Comparison of ENCODE assay signal across 21 mouse cellular contexts in genomic region chr10:99681932-99682331, GRCm38 (mm10).
DNase-seq lines count a peak whose midpoint lies in the region; ATAC-seq and TF ChIP-seq lines count a peak whose summit lies in the region.
"Had no signal": no experiment of that assay in that cellular context is flagged by ENCODE, and none has a peak within 500 bp of the region (broad histone marks: within the 10 kb centered on the region; RNA-seq: fewer than 3 reads in every experiment).

No protein-coding gene starts in this region.

- H3K9ac ChIP-seq in forebrain, embryonic 12.5 days = no peak overlapping the region
- no peak overlapping the region for H3K9ac ChIP-seq in midbrain, embryonic 11.5 days (ENCODE audit: low read length)
- H3K9ac ChIP-seq in midbrain, postnatal 0 days (replicated peaks; ENCODE audit: low read length, poor library complexity, severe bottlenecking) = no peak overlapping the region
- H3K9ac ChIP-seq in hindbrain, embryonic 16.5 days (ENCODE audit: low read depth, low read length) = no peak overlapping the region
- H3K9ac ChIP-seq in intestine, postnatal 0 days (ENCODE audit: low read depth, low read length) = no peak overlapping the region
- H3K9ac ChIP-seq: limb, embryonic 15.5 days; liver, embryonic 15.5 days; neural tube, embryonic 13.5 days had no signal

- 57% methylated on average over 4 of the region's 4 CpGs for WGBS in forebrain, embryonic 10.5 days
- 33% methylated on average over 4 of the region's 4 CpGs for WGBS in forebrain, embryonic 12.5 days
- WGBS in midbrain, embryonic 11.5 days = 43% methylated on average over 4 of the region's 4 CpGs
- 42% methylated on average over 4 of the region's 4 CpGs for WGBS in midbrain, postnatal 0 days
- 50% methylated on average over 4 of the region's 4 CpGs for WGBS in hindbrain, embryonic 16.5 days
- WGBS in intestine, postnatal 0 days = 80% methylated on average over 4 of the region's 4 CpGs

- no peaks in the 10 kb centered on the region for H3K9me3 ChIP-seq in forebrain, embryonic 10.5 days
- no peaks in the 10 kb centered on the region for H3K9me3 ChIP-seq in forebrain, embryonic 12.5 days
- H3K9me3 ChIP-seq in midbrain, embryonic 11.5 days (ENCODE audit: control insufficient read depth, low read length) = no peaks in the 10 kb centered on the region
- no peaks in the 10 kb centered on the region for H3K9me3 ChIP-seq in midbrain, postnatal 0 days (ENCODE audit: low read length)
- no peaks in the 10 kb centered on the region for H3K9me3 ChIP-seq in hindbrain, embryonic 16.5 days (ENCODE audit: control insufficient read depth, low read length)
- no peaks in the 10 kb centered on the region for H3K9me3 ChIP-seq in intestine, postnatal 0 days (ENCODE audit: control insufficient read depth)
- H3K9me3 ChIP-seq: heart, embryonic 10.5 days; limb, embryonic 15.5 days; liver, embryonic 15.5 days; neural tube, embryonic 13.5 days had no signal

- 0 out of 2 replicates have a peak overlapping the region, but pooled peaks have one; percentile 30 for H3K27ac ChIP-seq in forebrain, embryonic 10.5 days
- H3K27ac ChIP-seq in forebrain, embryonic 12.5 days = no peak overlapping the region
- no peak overlapping the region for H3K27ac ChIP-seq in midbrain, embryonic 11.5 days (ENCODE audit: low read depth, low read length)
- no peak overlapping the region for H3K27ac ChIP-seq in midbrain, postnatal 0 days (ENCODE audit: low read depth, low read length)
- no peak overlapping the region for H3K27ac ChIP-seq in hindbrain, embryonic 16.5 days (ENCODE audit: low read depth, low read length)
- H3K27ac ChIP-seq in intestine, postnatal 0 days (ENCODE audit: low read depth, low read length) = no peak overlapping the region
- H3K27ac ChIP-seq: heart, embryonic 10.5 days; layer of hippocampus, adult 2 months; limb, embryonic 15.5 days; liver, embryonic 15.5 days; neural tube, embryonic 13.5 days had no signal

- peaks cover 36% of the 10 kb centered on the region for H3K4me1 ChIP-seq in forebrain, embryonic 10.5 days
- H3K4me1 ChIP-seq in forebrain, embryonic 12.5 days = peaks cover 16% of the 10 kb centered on the region; the same call in 1 of the 2 replicates
- no peaks in the 10 kb centered on the region for H3K4me1 ChIP-seq in midbrain, embryonic 11.5 days (ENCODE audit: control insufficient read depth, insufficient read depth, low read length)
- no peaks in the 10 kb centered on the region for H3K4me1 ChIP-seq in midbrain, postnatal 0 days (ENCODE audit: insufficient read depth, low read length)
- no peaks in the 10 kb centered on the region for H3K4me1 ChIP-seq in hindbrain, embryonic 16.5 days (ENCODE audit: control insufficient read depth, insufficient read depth, low read depth, low read length)
- H3K4me1 ChIP-seq in intestine, postnatal 0 days (replicated peaks; ENCODE audit: control insufficient read depth, insufficient read depth, low read length) = no peaks in the 10 kb centered on the region
- H3K4me1 ChIP-seq: heart, embryonic 10.5 days; limb, embryonic 15.5 days; liver, embryonic 15.5 days had no signal

- H3K27me3 ChIP-seq in forebrain, embryonic 10.5 days (ENCODE audit: poor library complexity, severe bottlenecking) = no peaks in the 10 kb centered on the region
- no peaks in the 10 kb centered on the region for H3K27me3 ChIP-seq in forebrain, embryonic 12.5 days
- no peaks in the 10 kb centered on the region for H3K27me3 ChIP-seq in midbrain, embryonic 11.5 days (ENCODE audit: control insufficient read depth, insufficient read depth, low read length)
- H3K27me3 ChIP-seq in midbrain, postnatal 0 days (ENCODE audit: insufficient read depth, low read length) = no peaks in the 10 kb centered on the region
- H3K27me3 ChIP-seq in hindbrain, embryonic 16.5 days (replicated peaks; ENCODE audit: control insufficient read depth, insufficient read depth, low read length) = no peaks in the 10 kb centered on the region
- H3K27me3 ChIP-seq in intestine, postnatal 0 days (replicated peaks; ENCODE audit: control insufficient read depth, insufficient read depth, low read length) = no peaks in the 10 kb centered on the region
- H3K27me3 ChIP-seq: limb, embryonic 15.5 days; liver, embryonic 15.5 days; neural tube, embryonic 13.5 days had no signal

- DNase-seq in forebrain, embryonic 10.5 days (ENCODE audit: extremely low spot score, low spot score) = no peak
- DNase-seq in midbrain, embryonic 11.5 days (ENCODE audit: low spot score, missing footprints) = no peak
- no peak for DNase-seq in midbrain, postnatal 0 days (ENCODE audit: low spot score)
- DNase-seq in spleen, postnatal 36 days (ENCODE audit: low spot score in 2 of 2) = peak; percentile 27 to 31
- no peak for DNase-seq in right cerebral cortex, postnatal 25 days
- DNase-seq: adrenal gland, postnatal 25 days; cerebellum, adult 18-20 months; heart, postnatal 10 days; kidney, adult 18-20 months; kidney, postnatal 10 days; layer of hippocampus, postnatal 36 days; lung, postnatal 10 days; thymus, postnatal 4 days had no signal

- H3K4me3 ChIP-seq in forebrain, embryonic 10.5 days = no peak overlapping the region
- no peak overlapping the region for H3K4me3 ChIP-seq in forebrain, embryonic 12.5 days (replicated peaks)
- H3K4me3 ChIP-seq in midbrain, embryonic 11.5 days (ENCODE audit: low read depth, low read length) = no peak overlapping the region
- H3K4me3 ChIP-seq in midbrain, postnatal 0 days (ENCODE audit: low read depth, low read length) = no peak overlapping the region
- no peak overlapping the region for H3K4me3 ChIP-seq in hindbrain, embryonic 16.5 days (ENCODE audit: low read length)
- no peak overlapping the region for H3K4me3 ChIP-seq in intestine, postnatal 0 days (ENCODE audit: low read depth, low read length)
- H3K4me3 ChIP-seq: heart, embryonic 10.5 days; layer of hippocampus, adult 2 months; limb, embryonic 15.5 days; liver, embryonic 15.5 days; neural tube, embryonic 13.5 days had no signal

- ATAC-seq in forebrain, embryonic 12.5 days (ENCODE audit: low FRiP score) = no peak; the same call in 1 of the 2 replicates
- ATAC-seq in midbrain, embryonic 11.5 days (ENCODE audit: low FRiP score) = peak; percentile 53; the same call in 1 of the 2 replicates
- ATAC-seq in midbrain, postnatal 0 days (ENCODE audit: low FRiP score) = no peak
- peak; percentile 37; the same call in 1 of the 2 replicates for ATAC-seq in hindbrain, embryonic 16.5 days
- ATAC-seq in intestine, postnatal 0 days = no peak

- TF ChIP-seq CTCF in midbrain, postnatal 0 days (IDR thresholded peaks at IDR 0.05) = no peak
- TF ChIP-seq CTCF in intestine, postnatal 0 days (IDR thresholded peaks at IDR 0.05; ENCODE audit: low read depth) = no peak

- H3K4me2 ChIP-seq in forebrain, embryonic 12.5 days = no peak overlapping the region
- no peak overlapping the region for H3K4me2 ChIP-seq in midbrain, embryonic 11.5 days
- no peak overlapping the region for H3K4me2 ChIP-seq in midbrain, postnatal 0 days (ENCODE audit: low read depth, low read length, poor library complexity, severe bottlenecking)
- no peak overlapping the region for H3K4me2 ChIP-seq in hindbrain, embryonic 16.5 days (ENCODE audit: low read length)
- H3K4me2 ChIP-seq in intestine, postnatal 0 days (replicated peaks; ENCODE audit: low read depth) = no peak overlapping the region
- H3K4me2 ChIP-seq: limb, embryonic 15.5 days; liver, embryonic 15.5 days; neural tube, embryonic 13.5 days had no signal

- no peaks in the 10 kb centered on the region for H3K36me3 ChIP-seq in forebrain, embryonic 10.5 days (replicated peaks)
- H3K36me3 ChIP-seq in forebrain, embryonic 12.5 days (replicated peaks) = no peaks in the 10 kb centered on the region
- H3K36me3 ChIP-seq in midbrain, embryonic 11.5 days (ENCODE audit: control insufficient read depth, insufficient read depth, low read length) = no peaks in the 10 kb centered on the region
- H3K36me3 ChIP-seq in midbrain, postnatal 0 days (ENCODE audit: insufficient read depth, low read length) = no peaks in the 10 kb centered on the region
- no peaks in the 10 kb centered on the region for H3K36me3 ChIP-seq in hindbrain, embryonic 16.5 days (ENCODE audit: control insufficient read depth, insufficient read depth, low read length)
- H3K36me3 ChIP-seq in intestine, postnatal 0 days (ENCODE audit: control insufficient read depth, insufficient read depth) = no peaks in the 10 kb centered on the region
- H3K36me3 ChIP-seq: heart, embryonic 10.5 days; limb, embryonic 15.5 days; liver, embryonic 15.5 days; neural tube, embryonic 13.5 days had no signal

Comparison
In these comparisons a context has a peak if more than half of its experiments do, and no peak if none do; other contexts are left out.
1. ATAC-seq: peak in midbrain, embryonic 11.5 days (single experiment) and hindbrain, embryonic 16.5 days (single experiment); none in forebrain, embryonic 12.5 days (single experiment), midbrain, postnatal 0 days (single experiment) and intestine, postnatal 0 days (single experiment).
2. DNase-seq: peak in spleen, postnatal 36 days (2 of 2); none in forebrain, embryonic 10.5 days (single experiment), midbrain, embryonic 11.5 days (single experiment), midbrain, postnatal 0 days (single experiment) and right cerebral cortex, postnatal 25 days (single experiment).